In genomic region chr13:45906438-45907166, GRCm38 (mm10) we compare ENCODE assay signal across 11 mouse cellular contexts. TPM values are rescaled to one million over a fixed set of nuclear protein-coding genes. Genes with fewer than 3 reads are reported as not detected.
DNase-seq lines count a peak whose midpoint lies in the region; ATAC-seq and TF ChIP-seq lines count a peak whose summit lies in the region.
"Had no signal": no experiment of that assay in that cellular context is flagged by ENCODE, and none has a peak within 500 bp of the region (broad histone marks: within the 10 kb centered on the region; RNA-seq: fewer than 3 reads in every experiment).

No protein-coding gene starts in this region.

- H3K27ac ChIP-seq in heart, postnatal 0 days (ENCODE audit: low read depth), result peak overlapping the region; percentile 22; the same call in 1 of the 2 replicates
- H3K27ac ChIP-seq in thymus, adult 2 months (ENCODE audit: control insufficient read depth, insufficient read depth, low read length), result peak overlapping the region; percentile 65
- H3K27ac ChIP-seq in liver, embryonic 11.5 days (ENCODE audit: low read depth, low read length), result no peak overlapping the region
- H3K27ac ChIP-seq: forebrain, embryonic 13.5 days; intestine, embryonic 15.5 days; neural tube, embryonic 12.5 days had no signal

- H3K9ac ChIP-seq in heart, postnatal 0 days (replicated peaks; ENCODE audit: low read depth, low read length), result no peak overlapping the region
- no peak overlapping the region for H3K9ac ChIP-seq in liver, embryonic 11.5 days (ENCODE audit: low read depth, low read length)
- H3K9ac ChIP-seq: forebrain, embryonic 13.5 days; intestine, embryonic 15.5 days; neural tube, embryonic 12.5 days had no signal

- no peak for TF ChIP-seq CTCF in heart, postnatal 0 days (IDR thresholded peaks at IDR 0.05; ENCODE audit: low read depth)
- TF ChIP-seq CTCF in thymus, adult 2 months (IDR thresholded peaks at IDR 0.05; ENCODE audit: borderline replicate concordance, control insufficient read depth, extremely low read depth, insufficient read depth, low read length, poor library complexity), result no peak

- no peak overlapping the region for H3K4me3 ChIP-seq in heart, postnatal 0 days (ENCODE audit: low read depth, low read length)
- H3K4me3 ChIP-seq in thymus, adult 2 months (ENCODE audit: control insufficient read depth, insufficient read depth, low read length), result peak overlapping the region; percentile 61
- H3K4me3 ChIP-seq in liver, embryonic 11.5 days (ENCODE audit: low read depth, low read length), result no peak overlapping the region
- H3K4me3 ChIP-seq: forebrain, embryonic 13.5 days; intestine, embryonic 15.5 days; neural tube, embryonic 12.5 days had no signal

- TF ChIP-seq EP300 in heart, postnatal 0 days (IDR thresholded peaks at IDR 0.05; ENCODE audit: low read depth), result no peak

- H3K4me1 ChIP-seq in heart, postnatal 0 days (ENCODE audit: control insufficient read depth, insufficient read depth), result peaks cover 34% of the 10 kb centered on the region
- peaks cover 44% of the 10 kb centered on the region for H3K4me1 ChIP-seq in thymus, adult 2 months (replicated peaks; ENCODE audit: control insufficient read depth, insufficient read depth, low read length)
- H3K4me1 ChIP-seq in liver, embryonic 11.5 days (replicated peaks; ENCODE audit: control insufficient read depth, insufficient read depth, low read length), result peaks cover 30% of the 10 kb centered on the region
- H3K4me1 ChIP-seq: neural tube, embryonic 12.5 days had no signal

- H3K9me3 ChIP-seq in heart, postnatal 0 days (replicated peaks; ENCODE audit: control insufficient read depth, low read length), result no peaks in the 10 kb centered on the region
- no peaks in the 10 kb centered on the region for H3K9me3 ChIP-seq in liver, embryonic 11.5 days (ENCODE audit: control insufficient read depth, low read length)
- H3K9me3 ChIP-seq: forebrain, embryonic 13.5 days; intestine, embryonic 15.5 days; neural tube, embryonic 12.5 days had no signal

- 46% methylated on average over 10 of the region's 10 CpGs for WGBS in heart, postnatal 0 days
- 34% methylated on average over 10 of the region's 10 CpGs for WGBS in thymus, adult 2 months
- WGBS in liver, embryonic 11.5 days, result 67% methylated on average over 10 of the region's 10 CpGs

- 0 out of 2 replicates have a peak, but pooled peaks have one; percentile 24 for TF ChIP-seq POLR2A in thymus, adult 2 months (IDR thresholded peaks at IDR 0.05; ENCODE audit: control insufficient read depth, extremely low read depth, insufficient read depth, low read length, poor library complexity)

- ATAC-seq in heart, postnatal 0 days (ENCODE audit: insufficient read depth, low read depth), result no peak
- ATAC-seq in liver, embryonic 11.5 days (replicated peaks; ENCODE audit: low FRiP score), result no peak
- ATAC-seq: forebrain, embryonic 13.5 days; intestine, embryonic 15.5 days had no signal

- H3K36me3 ChIP-seq in heart, postnatal 0 days (replicated peaks; ENCODE audit: control insufficient read depth, insufficient read depth, low read length), result no peaks in the 10 kb centered on the region; the same call in 1 of the 2 replicates
- H3K36me3 ChIP-seq in thymus, adult 2 months (ENCODE audit: control insufficient read depth, insufficient read depth, low read length), result no peaks in the 10 kb centered on the region
- no peaks in the 10 kb centered on the region for H3K36me3 ChIP-seq in liver, embryonic 11.5 days (ENCODE audit: control insufficient read depth, insufficient read depth, low read length)
- H3K36me3 ChIP-seq: intestine, embryonic 15.5 days; neural tube, embryonic 12.5 days had no signal

- no peak for DNase-seq in heart, postnatal 0 days (ENCODE audit: low spot score)
- DNase-seq in heart, postnatal 4 days, result no peak
- DNase-seq in thymus, adult 2 months, result no peak
- DNase-seq in thymus, adult 18-20 months, result no peak
- DNase-seq in liver, embryonic 11.5 days (ENCODE audit: low spot score), result no peak
- DNase-seq in yolk sac, embryonic 10.5 days (ENCODE audit: low spot score), result peak; percentile 56
- no peak for DNase-seq in cerebellum, postnatal 36 days
- DNase-seq in cerebellum, adult 11-12 months, result no peak

- H3K4me2 ChIP-seq in heart, postnatal 0 days (ENCODE audit: low read depth, low read length), result peak overlapping the region; percentile 41; the same call in 1 of the 2 replicates
- H3K4me2 ChIP-seq in liver, embryonic 11.5 days, result 0 out of 2 replicates have a peak overlapping the region, but pooled peaks have one; percentile 5
- H3K4me2 ChIP-seq: forebrain, embryonic 13.5 days; intestine, embryonic 15.5 days; neural tube, embryonic 12.5 days had no signal

- H3K27me3 ChIP-seq in heart, postnatal 0 days (ENCODE audit: control insufficient read depth, insufficient read depth, low read length), result no peaks in the 10 kb centered on the region
- no peaks in the 10 kb centered on the region for H3K27me3 ChIP-seq in thymus, adult 2 months (ENCODE audit: control insufficient read depth, insufficient read depth, low read length)
- no peaks in the 10 kb centered on the region for H3K27me3 ChIP-seq in liver, embryonic 11.5 days (replicated peaks; ENCODE audit: control insufficient read depth, insufficient read depth, low read length)
- H3K27me3 ChIP-seq: forebrain, embryonic 13.5 days; intestine, embryonic 15.5 days; neural tube, embryonic 12.5 days had no signal

RNA-seq across cellular contexts. Expression of gene Atxn1, which starts 58.2 kb away (rescaled TPM):
- 15.0 and 19.5 TPM in 2 replicates for total RNA-seq in heart, postnatal 0 days (2014; rRNA removed; ENCODE audit: low replicate concordance)
- polyA plus RNA-seq in heart, postnatal 0 days (2015; fragmentation: Nextera tagmentation; extraction: Ambion mirVana), result 8.2 and 10.3 TPM in 2 replicates
- 10 to 100 TPM; 44.4 to 45.6 TPM for total RNA-seq in heart, postnatal 4 days (2021)
- polyA plus RNA-seq in thymus, adult 2 months (2012; rRNA removed), result 13.5 and 17.5 TPM in 2 replicates
- polyA plus RNA-seq in liver, embryonic 11.5 days (2014; fragmentation: Nextera tagmentation; extraction: Ambion mirVana), result 1.6 and 2.3 TPM in 2 replicates
